In the genomic region with DNA sequence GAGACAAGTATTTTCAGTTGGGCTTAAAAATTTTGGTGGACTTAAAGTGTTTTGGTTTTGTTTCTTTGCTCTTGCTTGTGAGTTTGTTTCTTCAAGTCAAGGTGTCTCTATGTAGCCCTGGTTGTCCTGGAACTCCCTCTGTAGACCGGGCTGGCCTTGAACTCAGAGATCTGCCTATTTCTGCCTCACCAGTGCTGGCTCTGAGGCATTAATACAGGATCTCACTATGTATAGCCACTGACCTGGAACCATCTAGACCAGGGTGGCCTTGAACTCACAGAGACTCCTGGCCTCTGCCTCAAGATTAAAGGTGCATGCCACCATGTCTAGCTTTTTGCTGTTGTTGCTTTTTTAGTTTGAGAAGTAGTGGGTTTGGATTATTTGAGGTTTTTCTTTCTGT, we compare ENCODE assay signal across 9 mouse cellular contexts. TPM values are rescaled to one million over a fixed set of nuclear protein-coding genes. Genes with fewer than 3 reads are reported as not detected.
DNase-seq lines count a peak whose midpoint lies in the region; ATAC-seq and TF ChIP-seq lines count a peak whose summit lies in the region.
"Had no signal": no experiment of that assay in that cellular context is flagged by ENCODE, and none has a peak within 500 bp of the region (broad histone marks: within the 10 kb centered on the region; RNA-seq: fewer than 3 reads in every experiment).

No protein-coding gene starts in this region.

- no peak for DNase-seq in kidney, adult 2 months
- DNase-seq in kidney, postnatal 10 days, result no peak
- DNase-seq in midbrain, embryonic 10.5 days (ENCODE audit: low spot score), result no peak
- DNase-seq in T-cell, adult 2 months (ENCODE audit: low spot score), result no peak
- no peak for DNase-seq in left cerebral cortex, postnatal 4 days
- no peak for DNase-seq in thymus, postnatal 25 days

- H3K9ac ChIP-seq in hindbrain, embryonic 12.5 days, result peak overlapping the region; percentile 82; the same call in 1 of the 2 replicates

- intact Hi-C loops in left cerebral cortex, postnatal 4 days (cut with DNase I), result no loop called here

- no peak for TF ChIP-seq POLR2A in kidney, adult 2 months (IDR thresholded peaks at IDR 0.05; ENCODE audit: low read depth, low read length)
- TF ChIP-seq POLR2A in bone marrow macrophage, adult 2 months (IDR thresholded peaks at IDR 0.05; ENCODE audit: borderline replicate concordance, low read depth, low read length), result no peak

- no peak for ATAC-seq in hindbrain, embryonic 12.5 days (ENCODE audit: low FRiP score)

- TF ChIP-seq CTCF in kidney, adult 2 months (conservative IDR thresholded peaks at IDR 0.05; ENCODE audit: insufficient read depth, insufficient read length, low read depth, low read length), result no peak
- no peak for TF ChIP-seq CTCF in bone marrow macrophage, adult 2 months (IDR thresholded peaks at IDR 0.05; ENCODE audit: low read depth, low read length)

- H3K27ac ChIP-seq in kidney, adult 2 months (ENCODE audit: insufficient read depth, low read depth, low read length), result no peak overlapping the region
- H3K27ac ChIP-seq in bone marrow macrophage, adult 2 months (ENCODE audit: insufficient read depth, low read depth, low read length), result no peak overlapping the region
- no peak overlapping the region for H3K27ac ChIP-seq in hindbrain, embryonic 12.5 days
- no peak overlapping the region for H3K27ac ChIP-seq in midbrain, embryonic 10.5 days (replicated peaks)

- peak overlapping the region; percentile 92 for H3K4me2 ChIP-seq in hindbrain, embryonic 12.5 days (replicated peaks)

- no peaks in the 10 kb centered on the region for H3K36me3 ChIP-seq in kidney, adult 2 months (ENCODE audit: control insufficient read depth, insufficient read depth, low read length)
- no peaks in the 10 kb centered on the region for H3K36me3 ChIP-seq in hindbrain, embryonic 12.5 days
- no peaks in the 10 kb centered on the region for H3K36me3 ChIP-seq in midbrain, embryonic 10.5 days

- H3K27me3 ChIP-seq in kidney, adult 2 months (replicated peaks; ENCODE audit: control insufficient read depth, insufficient read depth, low read length), result no peaks in the 10 kb centered on the region
- no peaks in the 10 kb centered on the region for H3K27me3 ChIP-seq in hindbrain, embryonic 12.5 days
- no peaks in the 10 kb centered on the region; the same call in 1 of the 2 replicates for H3K27me3 ChIP-seq in midbrain, embryonic 10.5 days (ENCODE audit: low read depth, poor library complexity, severe bottlenecking)

- peak overlapping the region; percentile 30; the same call in 1 of the 2 replicates for H3K4me3 ChIP-seq in kidney, adult 2 months (ENCODE audit: insufficient read depth, low read depth, low read length)
- H3K4me3 ChIP-seq in bone marrow macrophage, adult 2 months (ENCODE audit: insufficient read depth, low read length), result peak overlapping the region; percentile 71
- H3K4me3 ChIP-seq in hindbrain, embryonic 12.5 days, result 0 out of 2 replicates have a peak overlapping the region, but pooled peaks have one; percentile 83
- H3K4me3 ChIP-seq in midbrain, embryonic 10.5 days, result peak overlapping the region; percentile 88

- no peaks in the 10 kb centered on the region for H3K9me3 ChIP-seq in hindbrain, embryonic 12.5 days (replicated peaks)
- no peaks in the 10 kb centered on the region for H3K9me3 ChIP-seq in midbrain, embryonic 10.5 days (replicated peaks)

- WGBS in kidney, adult 2 months, result 89% methylated on average over 1 of the region's 1 CpGs
- WGBS in hindbrain, embryonic 12.5 days, result 90% methylated on average over 1 of the region's 1 CpGs
- 93% methylated on average over 1 of the region's 1 CpGs for WGBS in midbrain, embryonic 10.5 days

- peaks cover 30% of the 10 kb centered on the region for H3K4me1 ChIP-seq in kidney, adult 2 months (ENCODE audit: control insufficient read depth, insufficient read depth, low read length)
- H3K4me1 ChIP-seq in bone marrow macrophage, adult 2 months (ENCODE audit: control insufficient read depth, insufficient read depth, low read length), result peaks cover 35% of the 10 kb centered on the region
- peaks cover 11% of the 10 kb centered on the region for H3K4me1 ChIP-seq in hindbrain, embryonic 12.5 days
- peaks cover 22% of the 10 kb centered on the region for H3K4me1 ChIP-seq in midbrain, embryonic 10.5 days

RNA-seq across cellular contexts. Expression of a gene that starts 1.2 kb away (rescaled TPM):
- polyA plus RNA-seq in kidney, adult 2 months (2012; rRNA removed), result 42.9 and 43.8 TPM in 2 replicates
- polyA plus RNA-seq in bone marrow macrophage, adult 2 months (2012; ENCODE audit: insufficient read depth, insufficient read length, missing spikeins), result 95.8 and 100 TPM in 2 replicates
- 47.5 and 48.6 TPM in 2 replicates for polyA plus RNA-seq in hindbrain, embryonic 12.5 days (2016; fragmentation: Nextera tagmentation; extraction: Ambion mirVana)
- 43.1 and 46.4 TPM in 2 replicates for polyA plus RNA-seq in midbrain, embryonic 10.5 days (2016; fragmentation: Nextera tagmentation; extraction: Ambion mirVana)
- 10 to 100 TPM; 52.4 to 58.4 TPM for total RNA-seq in left cerebral cortex, postnatal 4 days (2021)

RNA-seq across cellular contexts. Expression of a gene that starts 12.4 kb away (rescaled TPM):
- 11.1 and 12.0 TPM in 2 replicates for polyA plus RNA-seq in kidney, adult 2 months (2012; rRNA removed)
- 43.8 and 47.9 TPM in 2 replicates for polyA plus RNA-seq in bone marrow macrophage, adult 2 months (2012; ENCODE audit: insufficient read depth, insufficient read length, missing spikeins)
- polyA plus RNA-seq in hindbrain, embryonic 12.5 days (2016; fragmentation: Nextera tagmentation; extraction: Ambion mirVana), result 27.6 and 29.8 TPM in 2 replicates
- 34.6 and 36.3 TPM in 2 replicates for polyA plus RNA-seq in midbrain, embryonic 10.5 days (2016; fragmentation: Nextera tagmentation; extraction: Ambion mirVana)
- 10 to 100 TPM; 18.0 to 19.0 TPM for total RNA-seq in left cerebral cortex, postnatal 4 days (2021)

RNA-seq across cellular contexts. Expression of a gene that starts 31.6 kb away (rescaled TPM):
- polyA plus RNA-seq in kidney, adult 2 months (2012; rRNA removed), result 0.07 and 0.08 TPM in 2 replicates
- polyA plus RNA-seq in bone marrow macrophage, adult 2 months (2012; ENCODE audit: insufficient read depth, insufficient read length, missing spikeins), result 3.0 and 4.4 TPM in 2 replicates
- polyA plus RNA-seq in hindbrain, embryonic 12.5 days (2016; fragmentation: Nextera tagmentation; extraction: Ambion mirVana), result not detected in 2 replicates
- polyA plus RNA-seq in midbrain, embryonic 10.5 days (2016; fragmentation: Nextera tagmentation; extraction: Ambion mirVana), result not detected in 2 replicates
- not detected for total RNA-seq in left cerebral cortex, postnatal 4 days (2021)
- total RNA-seq: common myeloid progenitor, adult 5-6 weeks had no signal

RNA-seq across cellular contexts. Expression of a gene that starts 55.8 kb away (rescaled TPM):
- polyA plus RNA-seq in kidney, adult 2 months (2012; rRNA removed), result 92.3 and 97.3 TPM in 2 replicates
- polyA plus RNA-seq in bone marrow macrophage, adult 2 months (2012; ENCODE audit: insufficient read depth, insufficient read length, missing spikeins), result not detected in 2 replicates
- 0.09 and 0.14 TPM in 2 replicates for polyA plus RNA-seq in hindbrain, embryonic 12.5 days (2016; fragmentation: Nextera tagmentation; extraction: Ambion mirVana)
- 0.16 and 0.35 TPM in 2 replicates for polyA plus RNA-seq in midbrain, embryonic 10.5 days (2016; fragmentation: Nextera tagmentation; extraction: Ambion mirVana)
- not detected for total RNA-seq in left cerebral cortex, postnatal 4 days (2021)
- total RNA-seq: common myeloid progenitor, adult 5-6 weeks had no signal

Comparison
In these comparisons a context has a peak if more than half of its experiments do, and no peak if none do; other contexts are left out.
1. H3K4me3 ChIP-seq: peak in every context shown above with its lines; median percentile 88 in midbrain, embryonic 10.5 days; 83 in hindbrain, embryonic 12.5 days; 71 in bone marrow macrophage, adult 2 months; 30 in kidney, adult 2 months.